Mouse (Mus musculus): ENCODE results near the gene Pttg1ip. TPM values are rescaled to one million over a fixed set of nuclear protein-coding genes. Genes with fewer than 3 reads are reported as not detected.

Gene Pttg1ip
- polyA plus RNA-seq, 1 experiment = 131 TPM

- H3K4me1 ChIP-seq (ENCODE audit: control insufficient read depth, insufficient read depth, low read length) = no peaks in the 10 kb centered on the region
- H3K36me3 ChIP-seq (ENCODE audit: control insufficient read depth, insufficient read depth, low read length) = no peaks in the 10 kb centered on the region
- no peaks in the 10 kb centered on the region for H3K27me3 ChIP-seq (ENCODE audit: control insufficient read depth, insufficient read depth, low read length)
- H3K27ac ChIP-seq (ENCODE audit: control insufficient read depth, insufficient read depth, low read depth, low read length) = no peak overlapping the region
- TF ChIP-seq CTCF (IDR thresholded peaks at IDR 0.05; ENCODE audit: control insufficient read depth, insufficient read depth, insufficient replicate concordance, low read depth, low read length) = no peak
- TF ChIP-seq POLR2A (IDR thresholded peaks at IDR 0.05; ENCODE audit: control insufficient read depth, low read depth, low read length) = no peak
- no peak overlapping the region for H3K4me3 ChIP-seq (ENCODE audit: control insufficient read depth, low read depth, low read length)
These were observed 39.5 kb upstream of the Pttg1ip start for GRCm38 (mm10) chr10:77541864-77542666.

- no peaks in the 10 kb centered on the region for H3K27me3 ChIP-seq (ENCODE audit: control insufficient read depth, insufficient read depth, low read length)
- TF ChIP-seq POLR2A (IDR thresholded peaks at IDR 0.05; ENCODE audit: control insufficient read depth, low read depth, low read length) (no peak), CTCF (IDR thresholded peaks at IDR 0.05; ENCODE audit: control insufficient read depth, insufficient read depth, insufficient replicate concordance, low read depth, low read length) (peak; percentile 33; the same call in 1 of the 2 replicates)
These were observed 38.3 kb upstream of the Pttg1ip start for GRCm38 (mm10) chr10:77543226-77543625.

GRCm38 (mm10) chr10:77544916-77545315 lies 36.6 kb upstream of the Pttg1ip start:
- H3K36me3 ChIP-seq (ENCODE audit: control insufficient read depth, insufficient read depth, low read length) = no peaks in the 10 kb centered on the region
- H3K4me3 ChIP-seq (ENCODE audit: control insufficient read depth, low read depth, low read length) = no peak overlapping the region
- no peaks in the 10 kb centered on the region for H3K4me1 ChIP-seq (ENCODE audit: control insufficient read depth, insufficient read depth, low read length)
- H3K27me3 ChIP-seq (ENCODE audit: control insufficient read depth, insufficient read depth, low read length) = no peaks in the 10 kb centered on the region
- no peak for TF ChIP-seq POLR2A (IDR thresholded peaks at IDR 0.05; ENCODE audit: control insufficient read depth, low read depth, low read length)
- TF ChIP-seq CTCF (IDR thresholded peaks at IDR 0.05; ENCODE audit: control insufficient read depth, insufficient read depth, insufficient replicate concordance, low read depth, low read length) = no peak
- no peak overlapping the region for H3K27ac ChIP-seq (ENCODE audit: control insufficient read depth, insufficient read depth, low read depth, low read length)

More at GRCm38 (mm10) chr10:77543226-77543625, 38.3 kb upstream of the Pttg1ip start:
- Histone ChIP-seq H3K27ac (ENCODE audit: control insufficient read depth, insufficient read depth, low read depth, low read length) (no peak overlapping the region), H3K4me1 (ENCODE audit: control insufficient read depth, insufficient read depth, low read length) (no peaks in the 10 kb centered on the region), H3K4me3 (ENCODE audit: control insufficient read depth, low read depth, low read length) (no peak overlapping the region), H3K36me3 (ENCODE audit: control insufficient read depth, insufficient read depth, low read length) (no peaks in the 10 kb centered on the region)

- Histone ChIP-seq H3K27ac (ENCODE audit: control insufficient read depth, insufficient read depth, low read depth, low read length) (no peak overlapping the region), H3K4me1 (ENCODE audit: control insufficient read depth, insufficient read depth, low read length) (no peaks in the 10 kb centered on the region), H3K36me3 (ENCODE audit: control insufficient read depth, insufficient read depth, low read length) (no peaks in the 10 kb centered on the region), H3K27me3 (ENCODE audit: control insufficient read depth, insufficient read depth, low read length) (no peaks in the 10 kb centered on the region), H3K4me3 (ENCODE audit: control insufficient read depth, low read depth, low read length) (no peak overlapping the region)
- TF ChIP-seq POLR2A (IDR thresholded peaks at IDR 0.05; ENCODE audit: control insufficient read depth, low read depth, low read length) = no peak
- no peak for TF ChIP-seq CTCF (IDR thresholded peaks at IDR 0.05; ENCODE audit: control insufficient read depth, insufficient read depth, insufficient replicate concordance, low read depth, low read length)
These were observed 32.9 kb upstream of the Pttg1ip start for GRCm38 (mm10) chr10:77548576-77548975.

GRCm38 (mm10) chr10:77550874-77551273 lies 30.6 kb upstream of the Pttg1ip start:
- TF ChIP-seq POLR2A (IDR thresholded peaks at IDR 0.05; ENCODE audit: control insufficient read depth, low read depth, low read length) (no peak), CTCF (IDR thresholded peaks at IDR 0.05; ENCODE audit: control insufficient read depth, insufficient read depth, insufficient replicate concordance, low read depth, low read length) (no peak)
- Histone ChIP-seq H3K27me3 (ENCODE audit: control insufficient read depth, insufficient read depth, low read length) (no peaks in the 10 kb centered on the region), H3K4me3 (ENCODE audit: control insufficient read depth, low read depth, low read length) (no peak overlapping the region), H3K4me1 (ENCODE audit: control insufficient read depth, insufficient read depth, low read length) (no peaks in the 10 kb centered on the region), H3K27ac (ENCODE audit: control insufficient read depth, insufficient read depth, low read depth, low read length) (no peak overlapping the region), H3K36me3 (ENCODE audit: control insufficient read depth, insufficient read depth, low read length) (no peaks in the 10 kb centered on the region)

GRCm38 (mm10) chr10:77552162-77552561 lies 29.4 kb upstream of the Pttg1ip start:
- Histone ChIP-seq H3K27me3 (ENCODE audit: control insufficient read depth, insufficient read depth, low read length) (no peaks in the 10 kb centered on the region), H3K27ac (ENCODE audit: control insufficient read depth, insufficient read depth, low read depth, low read length) (no peak overlapping the region)
- no peak for TF ChIP-seq POLR2A (IDR thresholded peaks at IDR 0.05; ENCODE audit: control insufficient read depth, low read depth, low read length)
- no peak for TF ChIP-seq CTCF (IDR thresholded peaks at IDR 0.05; ENCODE audit: control insufficient read depth, insufficient read depth, insufficient replicate concordance, low read depth, low read length)

GRCm38 (mm10) chr10:77553285-77553684 lies 28.2 kb upstream of the Pttg1ip start:
- H3K27me3 ChIP-seq (ENCODE audit: control insufficient read depth, insufficient read depth, low read length) = no peaks in the 10 kb centered on the region
- no peaks in the 10 kb centered on the region for H3K4me1 ChIP-seq (ENCODE audit: control insufficient read depth, insufficient read depth, low read length)
- H3K27ac ChIP-seq (ENCODE audit: control insufficient read depth, insufficient read depth, low read depth, low read length) = no peak overlapping the region
- TF ChIP-seq POLR2A (IDR thresholded peaks at IDR 0.05; ENCODE audit: control insufficient read depth, low read depth, low read length) (no peak), CTCF (IDR thresholded peaks at IDR 0.05; ENCODE audit: control insufficient read depth, insufficient read depth, insufficient replicate concordance, low read depth, low read length) (no peak)
- H3K36me3 ChIP-seq (ENCODE audit: control insufficient read depth, insufficient read depth, low read length) = no peaks in the 10 kb centered on the region
- no peak overlapping the region for H3K4me3 ChIP-seq (ENCODE audit: control insufficient read depth, low read depth, low read length)

More at GRCm38 (mm10) chr10:77552162-77552561, 29.4 kb upstream of the Pttg1ip start:
- H3K4me3 ChIP-seq (ENCODE audit: control insufficient read depth, low read depth, low read length) = no peak overlapping the region
- no peaks in the 10 kb centered on the region for H3K4me1 ChIP-seq (ENCODE audit: control insufficient read depth, insufficient read depth, low read length)
- H3K36me3 ChIP-seq (ENCODE audit: control insufficient read depth, insufficient read depth, low read length) = no peaks in the 10 kb centered on the region

Measured in testis, adult 2 months (tissue).